Mouse (Mus musculus) left cerebral cortex, postnatal 14 days (tissue): ENCODE measurements around the gene Prc1. TPM values are rescaled to one million over a fixed set of nuclear protein-coding genes. Genes with fewer than 3 reads are reported as not detected.

ENCODE experiments used
- DNase-seq, 2 experiments: peaks; one replicate each; pipeline ENCODE4 v3.0.0; 2021 to 2022; ENCODE audit warnings: low spot score in 2 of 2, mixed read lengths in 1 of 2
- intact Hi-C: fragments of 180-260 bp; cut with DNase I; formaldehyde crosslinking; loops from one replicate; pipeline ENCODE4 v1.15.1; 2025
- total RNA-seq, 2 experiments: library from RNA; stranded (reverse); gene quantifications; 2 replicates each; pipeline ENCODE4 v1.2.3; 2021

Gene Prc1
- total RNA-seq, 2 experiments from 2014 or later, result 3.2 to 3.8 TPM

DNA sequence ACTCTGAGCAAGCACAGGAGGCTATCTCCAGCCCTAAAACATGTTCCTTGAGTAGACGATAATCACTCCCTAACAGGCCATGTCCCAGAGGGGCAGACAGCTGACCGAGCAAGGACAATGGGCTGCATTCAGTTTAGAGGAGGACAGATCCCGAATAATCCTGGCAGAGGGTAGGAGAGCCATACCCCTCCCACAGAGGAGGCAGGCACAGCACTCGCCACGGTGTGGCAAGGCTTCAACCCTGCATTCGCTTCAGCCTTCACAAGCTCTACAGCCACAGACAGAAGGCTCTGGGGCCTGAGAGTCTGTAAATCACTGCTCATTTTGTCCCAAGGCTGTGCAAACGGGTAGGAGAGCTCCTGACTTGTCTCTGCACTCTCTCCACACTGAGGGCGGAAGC, 62.9 kb downstream of the Prc1 start:
- intact Hi-C loops, result no loop called here
- peak in 1 of 2 experiments; percentile 53 for DNase-seq

DNA sequence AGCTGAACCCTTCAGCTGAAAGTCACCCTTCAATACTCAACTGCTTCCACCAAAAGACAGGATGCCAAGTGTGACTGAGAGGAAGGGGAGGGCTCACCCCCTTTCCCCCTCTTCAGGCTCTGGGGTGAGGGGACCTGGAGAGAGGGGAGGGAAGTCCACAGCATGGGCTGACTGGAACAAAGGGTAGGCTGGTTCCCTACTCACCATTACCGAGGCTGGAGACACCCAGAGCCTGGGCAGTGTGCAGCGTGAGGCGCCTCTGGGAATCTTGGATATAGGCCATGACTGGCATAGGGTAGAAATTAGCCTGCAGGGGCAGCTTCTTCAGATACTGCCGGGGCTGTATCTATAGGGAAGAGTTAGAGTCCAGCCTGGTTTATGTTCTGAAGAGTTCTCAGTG, 63.8 kb downstream of the Prc1 start:
- no peak for DNase-seq
- intact Hi-C loops, result no loop called here

DNA sequence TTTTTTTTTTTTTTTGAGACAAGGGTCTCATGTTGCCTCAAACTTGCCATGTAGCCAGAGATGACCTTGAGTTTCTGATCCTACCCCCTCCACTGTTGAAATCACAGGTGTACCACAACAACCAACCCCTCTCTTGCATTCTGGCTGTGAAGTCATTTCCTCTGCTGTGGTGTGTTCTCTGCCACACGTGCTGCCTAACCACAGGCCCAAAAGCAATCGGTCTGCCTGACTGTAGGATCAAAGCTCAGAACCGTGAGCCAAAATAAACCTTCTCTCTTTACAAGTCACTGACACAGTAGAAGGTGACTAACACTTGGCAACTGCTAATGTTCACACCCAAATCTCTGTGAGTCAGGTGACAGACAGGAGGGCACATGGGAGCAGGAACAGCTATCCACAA, 66.2 kb downstream of the Prc1 start:
- intact Hi-C loops, result no loop called here

GRCm38 (mm10) chr7:80365759-80366158, 71.5 kb downstream of the Prc1 start:
- no peak for DNase-seq
- intact Hi-C loops, result no loop called here

More for the DNA sequence above, 66.2 kb downstream of the Prc1 start:
- DNase-seq, result no peak

Other genes with a start within 250 kb of the Prc1 start
- 10 to 100 TPM; 48.1 to 50.3 TPM for gene Idh2, start 179.1 kb upstream of the Prc1 start, total RNA-seq
- gene Sema4b, start 107.6 kb upstream of the Prc1 start, total RNA-seq, result 10 to 100 TPM; 20.0 to 20.7 TPM
- 10 to 100 TPM; 18.7 to 22.0 TPM for gene Cib1, start 61.6 kb upstream of the Prc1 start, total RNA-seq
- gene Gdpgp1, start 61.6 kb upstream of the Prc1 start, total RNA-seq, result 1 to 10 TPM; 6.6 to 6.7 TPM
- 1 to 10 TPM in 1 of 2 experiments, under 1 TPM in 1; 0.95 to 1.2 TPM for gene Ttll13, start 48.1 kb upstream of the Prc1 start, total RNA-seq
- 10 to 100 TPM; 39.9 to 42.4 TPM for gene Ngrn, start 33.2 kb upstream of the Prc1 start, total RNA-seq
- 10 to 100 TPM; 19.3 to 19.6 TPM for gene Vps33b, start 24.8 kb upstream of the Prc1 start, total RNA-seq
- gene Rccd1, start 30.0 kb downstream of the Prc1 start, total RNA-seq, result 10 to 100 TPM; 11.8 to 12.8 TPM
- 10 to 100 TPM; 44.8 to 49.7 TPM for gene Unc45a, start 46.6 kb downstream of the Prc1 start, total RNA-seq
- 10 to 100 TPM; 42.0 to 53.2 TPM for gene Hddc3, start 48.7 kb downstream of the Prc1 start, total RNA-seq
- gene Man2a2, start 76.9 kb downstream of the Prc1 start, total RNA-seq, result 100 to 1,000 TPM; 114 to 118 TPM
- 1 to 10 TPM; 5.6 to 6.7 TPM for gene Fes, start 93.5 kb downstream of the Prc1 start, total RNA-seq
- 10 to 100 TPM; 38.8 to 46.2 TPM for gene Furin, start 111.0 kb downstream of the Prc1 start, total RNA-seq
- 1 to 10 TPM; 3.9 to 5.2 TPM for gene Blm, start 240.7 kb downstream of the Prc1 start, total RNA-seq